Mouse (Mus musculus): ENCODE measurements around the gene Esr1.

The Esr1 gene

DNA sequence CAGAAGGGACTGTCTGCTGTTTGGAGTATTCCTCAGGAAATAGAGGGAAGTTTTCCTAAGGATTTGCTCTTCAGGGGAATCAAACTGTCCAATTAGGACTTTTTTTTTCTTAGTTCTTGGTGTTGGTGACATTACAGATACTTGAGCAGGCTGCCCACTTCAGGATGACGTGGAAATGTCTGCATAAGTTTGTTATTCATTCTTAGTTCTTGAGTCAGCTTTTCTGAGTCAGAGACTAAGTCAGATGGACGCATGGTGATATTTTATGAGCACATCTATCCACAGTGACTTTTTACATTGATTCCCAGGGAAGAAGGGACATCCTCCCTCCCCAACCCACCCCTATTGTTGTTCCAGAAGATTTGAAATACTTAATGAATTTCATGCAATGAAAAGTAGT lies 372.5 kb downstream of the Esr1 start:
- DNase-seq (ENCODE audit: low spot score in 2 of 2) = no peak

DNA sequence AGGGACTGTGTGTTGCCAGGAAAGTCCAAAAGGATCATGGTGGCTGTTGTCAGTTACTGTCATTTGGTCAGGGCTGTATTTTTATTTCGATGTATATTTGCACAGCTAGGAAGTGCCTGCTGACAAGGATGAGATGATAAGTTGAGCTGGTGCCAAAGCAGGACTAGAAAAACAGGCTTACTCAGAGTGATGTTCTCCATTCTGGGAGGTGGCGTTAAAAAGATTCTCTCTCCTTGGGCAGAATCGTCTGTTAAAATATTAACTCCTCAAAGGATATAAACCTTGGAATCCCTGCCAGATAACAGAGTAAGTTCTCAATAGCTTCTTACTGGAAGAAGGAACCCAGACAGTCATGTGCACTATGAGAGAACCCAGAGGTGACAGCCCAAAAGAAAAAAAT lies 382.4 kb downstream of the Esr1 start:
- DNase-seq (ENCODE audit: low spot score in 2 of 2) = no peak

DNA sequence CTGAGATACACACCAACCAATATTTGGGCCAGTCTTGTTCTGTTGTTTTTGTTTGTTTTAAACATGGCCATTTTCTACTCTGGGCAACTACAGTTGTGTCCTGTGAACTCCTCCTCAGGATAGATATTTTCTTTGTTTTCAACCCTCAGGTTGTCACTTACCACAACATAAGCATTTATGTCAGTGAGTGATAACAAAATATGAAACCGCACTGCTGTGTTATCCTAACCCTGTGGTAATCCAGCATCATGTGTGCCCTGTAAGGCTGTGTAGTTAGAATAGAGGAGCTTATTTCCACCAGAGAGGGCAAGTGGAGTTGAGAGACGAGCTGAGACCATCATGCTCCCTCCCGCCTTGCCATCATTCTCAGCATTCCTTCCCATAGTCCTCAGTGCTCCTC lies 385.2 kb downstream of the Esr1 start:
- DNase-seq (ENCODE audit: low spot score in 2 of 2) = no peak

DNA sequence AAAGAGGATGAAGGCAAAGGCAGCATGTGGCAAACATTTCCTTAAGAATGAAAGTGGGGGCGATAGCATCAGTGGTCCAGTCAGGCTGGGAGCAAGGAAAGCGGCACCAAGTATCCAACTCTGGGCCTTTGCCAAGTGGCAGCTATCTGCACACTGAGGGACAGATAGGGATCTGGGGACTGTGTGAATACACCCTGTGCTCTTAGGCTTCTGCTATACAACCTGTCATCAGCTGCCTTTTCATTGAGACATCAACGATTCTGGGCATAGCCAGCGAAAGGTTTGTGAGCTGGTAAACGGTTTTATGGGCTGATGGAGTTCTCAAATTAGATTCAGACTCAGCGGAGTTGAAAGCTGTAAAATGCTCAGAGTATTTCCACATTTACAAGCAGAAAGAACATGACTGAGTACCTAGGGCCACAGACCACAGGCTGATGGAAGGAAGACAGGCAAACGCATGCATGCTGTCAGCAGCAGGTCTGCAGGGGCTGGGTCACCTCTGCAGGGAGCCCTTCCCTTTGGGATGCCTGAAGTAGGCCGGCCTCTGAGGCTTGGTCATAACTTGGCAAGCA lies 397.5 kb downstream of the Esr1 start:
- DNase-seq (ENCODE audit: low spot score in 2 of 2) = no peak

DNA sequence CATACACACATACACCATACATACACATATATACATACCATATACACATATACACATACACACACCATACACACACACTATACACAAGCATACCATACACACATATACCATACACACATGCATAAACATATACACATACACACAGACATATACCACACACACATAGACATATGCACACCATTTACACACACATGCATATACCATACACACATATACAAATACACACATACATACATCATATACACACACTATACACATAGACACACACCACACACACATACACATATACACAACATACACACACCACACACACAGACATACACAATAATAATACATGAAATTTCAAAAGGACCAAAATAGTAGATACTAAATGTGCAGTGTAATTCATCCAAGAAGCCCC lies 400.6 kb downstream of the Esr1 start:
- DNase-seq (ENCODE audit: low spot score in 2 of 2) = no peak

DNA sequence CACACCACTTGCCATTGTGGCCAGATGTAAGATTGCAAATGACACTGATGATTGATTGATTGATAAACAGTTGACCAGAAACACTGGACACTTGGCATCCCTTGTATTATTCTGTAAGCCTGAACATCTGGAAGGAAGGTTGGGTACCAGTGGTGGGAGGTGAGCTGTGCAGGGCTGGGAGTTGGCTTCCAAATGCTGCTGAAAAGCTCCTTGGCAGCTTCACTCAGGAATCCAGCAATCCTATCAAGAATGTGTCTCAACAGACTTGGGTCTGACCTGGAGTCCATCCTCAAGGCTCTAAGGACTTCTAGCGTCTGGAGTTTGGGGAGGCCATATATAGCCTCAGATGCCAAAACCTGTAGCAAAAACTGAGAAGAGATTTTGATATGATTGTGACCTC lies 403.6 kb downstream of the Esr1 start:
- DNase-seq (ENCODE audit: low spot score in 2 of 2) = no peak

DNA sequence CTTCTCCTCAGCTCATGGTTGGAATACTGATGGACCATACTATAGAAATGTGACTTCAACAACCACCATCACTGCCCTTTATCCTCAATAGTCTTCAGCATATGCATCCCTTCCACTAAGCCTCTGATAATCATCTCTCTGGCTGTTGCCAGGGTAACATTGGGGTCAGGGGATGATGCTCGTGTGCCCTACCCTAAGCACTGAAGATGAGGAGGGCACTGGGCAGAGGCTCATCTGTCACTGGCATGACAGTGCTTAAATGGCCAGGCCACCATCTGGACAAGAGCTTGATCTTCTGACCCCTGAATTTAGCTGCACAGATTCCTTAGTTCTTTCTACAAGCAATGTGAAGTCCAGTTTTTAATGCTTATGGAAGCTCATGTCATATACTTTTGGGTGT lies 405.8 kb downstream of the Esr1 start:
- DNase-seq (ENCODE audit: low spot score in 2 of 2) = no peak

DNA sequence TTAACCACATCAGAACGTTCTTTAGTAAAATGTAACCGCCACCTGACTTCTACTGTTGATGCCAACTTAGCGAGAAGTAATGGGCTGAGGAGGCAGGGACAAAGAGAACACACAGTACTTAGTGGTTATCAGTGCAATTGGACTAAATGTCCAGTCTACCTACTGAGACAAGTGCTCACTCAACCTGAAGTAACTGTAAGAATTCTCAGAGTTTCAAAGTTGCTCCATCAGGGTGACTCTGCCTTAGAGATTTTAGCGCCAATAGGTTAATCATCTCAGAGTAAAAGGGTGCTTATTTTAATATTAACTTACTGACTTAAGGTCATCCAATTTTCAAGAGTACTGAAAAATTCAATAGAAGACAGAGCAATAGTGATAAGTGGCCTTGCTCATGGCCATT lies 414.5 kb downstream of the Esr1 start:
- DNase-seq (ENCODE audit: low spot score in 2 of 2) = no peak

DNA sequence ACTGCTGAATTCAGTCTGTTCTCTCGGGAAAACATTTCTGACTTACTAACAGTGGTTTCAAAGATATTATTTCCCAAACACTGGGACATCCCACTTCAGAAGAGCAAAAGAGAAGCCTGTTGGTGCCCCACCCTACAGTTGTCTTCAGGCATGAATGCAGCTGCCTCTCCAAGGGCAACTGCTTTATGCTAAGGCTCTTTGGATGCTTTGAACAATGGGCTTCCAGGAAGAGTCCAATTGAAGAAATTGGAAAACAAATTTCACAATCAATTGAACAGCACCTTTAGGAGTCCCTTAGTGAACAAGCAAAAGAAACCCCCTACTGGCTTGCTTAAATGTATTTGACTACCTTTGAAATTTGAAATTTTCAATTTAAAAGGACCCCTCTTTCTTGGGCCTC lies 415.8 kb downstream of the Esr1 start:
- DNase-seq (ENCODE audit: low spot score in 2 of 2) = no peak

DNA sequence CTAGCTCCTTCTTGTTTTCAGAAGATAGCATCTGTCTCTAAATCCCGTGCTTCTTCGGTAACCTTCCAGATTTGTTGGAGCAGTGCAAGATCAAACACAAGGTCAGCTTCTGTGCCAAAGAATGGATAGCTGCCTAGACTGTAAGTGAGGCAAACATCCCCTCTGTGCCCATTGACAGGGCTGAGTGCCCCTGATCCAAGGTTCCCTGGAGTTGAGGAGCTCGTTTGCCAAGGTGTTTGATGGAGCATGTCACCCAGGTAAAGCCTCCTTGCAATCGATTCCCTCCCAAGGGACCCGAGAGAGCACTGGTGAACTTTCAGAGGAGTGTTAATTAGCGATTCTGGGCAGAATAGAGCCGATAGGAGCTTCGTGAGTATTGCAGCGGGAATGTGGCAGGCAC lies 416.9 kb downstream of the Esr1 start:
- DNase-seq (ENCODE audit: low spot score in 2 of 2) = no peak

DNA sequence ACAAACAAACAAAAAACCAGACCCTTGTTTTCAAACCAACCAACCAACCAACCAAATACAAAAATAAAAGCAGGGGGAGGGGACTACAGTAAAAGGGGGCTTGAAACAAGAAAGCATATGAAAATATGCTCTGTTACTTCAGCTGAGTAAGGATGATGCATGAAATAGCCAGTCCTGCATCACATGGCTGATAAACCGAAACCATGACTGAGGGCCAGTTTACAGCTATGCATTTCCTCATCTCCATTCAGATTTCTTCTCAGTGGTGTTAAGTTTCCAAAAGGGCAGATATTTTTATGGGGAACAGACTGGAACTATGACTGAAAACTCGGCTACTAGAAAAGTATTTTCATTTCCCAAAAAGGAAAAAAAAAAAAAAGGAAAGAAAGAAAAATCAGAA lies 417.8 kb downstream of the Esr1 start:
- no peak for DNase-seq (ENCODE audit: low spot score in 2 of 2)

DNA sequence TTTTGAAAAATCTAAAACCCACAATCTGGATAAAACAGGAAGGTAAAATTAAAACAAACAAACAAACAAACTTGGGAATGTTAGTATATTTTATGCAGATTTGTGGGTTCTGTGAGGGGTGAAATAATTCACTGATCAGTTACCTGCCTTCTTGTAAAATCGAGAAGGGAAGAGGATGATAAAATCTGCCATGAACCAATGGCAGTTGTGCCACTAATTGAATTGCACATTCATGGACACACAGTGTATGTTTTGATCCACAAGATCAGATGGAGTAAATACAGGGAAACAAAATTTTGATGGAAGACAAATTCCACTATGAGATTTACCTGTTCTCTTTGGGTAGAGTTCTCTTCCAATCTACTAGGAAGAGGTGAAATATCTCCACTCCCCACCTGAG lies 418.5 kb downstream of the Esr1 start:
- DNase-seq (ENCODE audit: low spot score in 2 of 2) = no peak

DNA sequence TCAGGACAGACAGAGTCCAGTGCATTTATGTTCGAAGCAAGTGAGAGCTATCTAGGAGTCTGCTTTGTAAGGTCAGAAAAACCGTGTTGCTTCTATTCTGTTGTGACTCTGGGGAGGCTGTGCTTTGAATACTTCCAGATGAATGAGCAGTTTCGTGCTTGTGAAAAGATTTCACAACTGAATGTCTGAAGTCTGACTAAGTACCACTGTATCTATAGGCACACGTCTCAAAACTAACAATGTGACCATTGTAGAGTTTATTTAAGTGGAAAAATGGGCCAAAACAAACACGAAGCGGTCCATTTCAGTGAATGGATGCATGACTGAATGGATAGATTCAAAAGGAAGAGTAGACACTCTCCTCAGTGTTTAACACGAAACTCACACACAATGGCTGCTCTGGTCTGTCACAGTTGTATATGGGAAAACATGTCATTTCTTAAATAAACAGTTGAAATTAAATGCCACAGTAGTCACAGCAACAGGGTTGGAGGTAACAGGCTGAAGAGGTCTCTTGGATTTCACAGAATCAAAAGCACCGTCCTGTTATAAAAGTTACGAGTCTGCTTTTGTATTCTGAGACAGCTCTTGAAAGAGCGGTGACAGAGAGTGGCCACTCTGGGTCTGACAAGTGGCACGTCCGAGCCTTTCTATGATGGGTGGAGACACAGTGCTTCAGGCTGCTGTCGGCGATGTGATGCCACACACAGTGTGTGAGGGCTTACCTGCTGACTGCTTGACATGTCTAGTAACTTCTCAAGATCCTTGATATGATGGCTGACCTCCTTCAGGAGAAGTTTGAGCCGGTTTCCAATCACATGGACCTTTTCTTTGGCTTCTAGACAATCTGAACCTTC lies 421.0 kb downstream of the Esr1 start:
- DNase-seq (ENCODE audit: low spot score in 2 of 2) = no peak

DNA sequence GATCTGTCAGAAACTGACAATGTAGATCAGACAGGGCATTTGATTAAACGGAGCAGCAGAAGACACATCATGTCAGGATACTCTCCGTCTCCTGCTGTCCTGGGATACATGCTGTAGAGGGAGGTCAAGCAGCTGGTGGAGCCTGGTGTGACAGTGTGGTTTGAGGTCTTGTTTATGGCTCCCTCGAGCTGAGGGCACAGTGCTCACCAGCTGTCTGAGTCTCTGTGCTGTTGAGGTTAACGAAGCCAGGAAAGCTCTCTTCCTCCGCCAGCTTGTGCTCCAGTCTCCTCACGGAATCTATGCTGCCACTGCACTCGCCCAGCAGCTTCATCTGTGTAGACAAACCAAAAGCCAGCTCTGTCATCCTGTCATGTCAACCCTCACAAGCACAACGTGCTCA lies 429.9 kb downstream of the Esr1 start:
- DNase-seq (ENCODE audit: low spot score in 2 of 2) = no peak

DNA sequence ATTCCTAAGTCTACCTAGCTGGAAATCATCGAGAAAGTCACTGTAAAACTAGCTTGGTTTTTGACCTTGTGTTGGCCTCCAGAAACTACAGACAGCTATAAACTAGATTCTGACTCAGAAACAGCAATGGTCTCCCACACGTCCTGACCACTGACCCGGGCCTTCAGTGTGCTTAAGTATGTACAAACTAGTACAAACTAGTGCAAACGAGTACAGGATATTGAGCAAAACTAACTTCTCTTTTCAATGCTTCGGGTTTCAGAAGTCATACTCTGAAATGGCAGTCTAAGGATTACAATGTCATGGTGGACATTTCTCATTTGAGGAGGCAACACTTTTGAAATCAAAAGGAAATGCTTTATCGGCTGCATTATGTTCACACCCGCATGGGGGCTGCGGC lies 433.1 kb downstream of the Esr1 start:
- no peak for DNase-seq (ENCODE audit: low spot score in 2 of 2)

DNA sequence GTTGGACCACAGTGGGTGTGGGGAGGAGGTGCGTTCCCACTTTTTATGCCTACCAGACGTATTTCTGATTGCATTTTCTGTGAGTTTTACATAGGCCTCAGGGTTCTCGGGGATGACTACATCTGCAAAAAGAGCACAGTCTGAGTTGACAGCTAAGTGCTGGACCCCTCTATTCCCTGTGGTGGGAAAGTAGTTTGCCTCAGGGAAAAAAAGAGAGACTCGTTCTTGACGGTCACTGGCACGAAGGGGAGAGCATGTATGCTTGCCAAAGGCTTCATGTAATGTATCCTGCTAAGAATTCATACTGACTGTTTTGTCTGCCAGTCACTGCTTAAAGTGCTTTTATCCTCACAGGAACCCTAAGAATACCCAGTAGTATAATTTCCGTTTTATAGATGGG lies 433.8 kb downstream of the Esr1 start:
- DNase-seq (ENCODE audit: low spot score in 2 of 2) = no peak

DNA sequence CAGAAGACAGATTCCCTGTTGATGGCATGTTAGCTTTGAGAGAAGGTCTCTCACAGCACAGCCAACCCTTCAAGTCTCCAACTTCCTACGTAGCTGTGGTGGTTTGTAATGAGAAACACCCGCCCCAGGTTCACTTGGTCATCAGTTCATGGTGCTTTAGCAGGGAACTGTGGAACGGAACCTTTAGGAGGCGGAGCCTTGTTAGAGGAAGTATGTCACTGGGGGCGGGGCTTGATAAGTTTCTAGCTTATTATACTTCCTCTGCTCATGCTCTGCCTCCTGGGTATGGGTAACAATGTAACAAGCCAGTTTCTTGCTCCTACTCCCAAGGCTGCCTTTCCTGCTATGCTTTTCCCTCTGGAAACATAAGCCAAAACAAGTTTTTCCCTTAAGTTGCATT lies 434.3 kb downstream of the Esr1 start:
- DNase-seq (ENCODE audit: low spot score in 2 of 2) = no peak
